Mouse (Mus musculus) right cerebral cortex, postnatal 25 days (tissue): ENCODE measurements around the gene Car12.
"Not testable (repeated sequence)": the region's sequence is repeated elsewhere in the genome, so short reads cannot be mapped to it uniquely, and the experiment has no call there.

ENCODE experiments used
- DNase-seq: peaks from one replicate; pipeline ENCODE4 v3.0.0; 2022

The Car12 gene

DNA sequence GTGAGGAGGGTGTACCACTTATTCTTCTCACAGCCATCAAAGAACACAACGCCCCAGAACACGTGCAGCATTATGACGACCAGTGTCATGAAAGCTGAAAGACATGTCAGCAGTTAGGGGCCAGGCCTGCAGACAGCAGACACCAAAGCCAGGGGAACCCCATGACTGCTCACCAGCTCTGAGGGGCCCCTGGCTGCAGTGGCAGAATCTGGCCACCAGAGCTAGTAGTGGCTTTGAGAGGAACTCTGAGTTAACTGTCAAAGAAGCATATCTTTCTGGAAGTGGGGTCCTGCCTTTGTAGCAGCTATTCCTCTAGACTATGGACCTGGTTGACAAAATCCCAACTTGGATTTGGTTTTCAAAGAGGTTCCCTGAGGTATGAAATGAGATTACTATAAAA is 71.1 kb downstream of the Car12 start:
- DNase-seq, result not testable (repeated sequence)

DNA sequence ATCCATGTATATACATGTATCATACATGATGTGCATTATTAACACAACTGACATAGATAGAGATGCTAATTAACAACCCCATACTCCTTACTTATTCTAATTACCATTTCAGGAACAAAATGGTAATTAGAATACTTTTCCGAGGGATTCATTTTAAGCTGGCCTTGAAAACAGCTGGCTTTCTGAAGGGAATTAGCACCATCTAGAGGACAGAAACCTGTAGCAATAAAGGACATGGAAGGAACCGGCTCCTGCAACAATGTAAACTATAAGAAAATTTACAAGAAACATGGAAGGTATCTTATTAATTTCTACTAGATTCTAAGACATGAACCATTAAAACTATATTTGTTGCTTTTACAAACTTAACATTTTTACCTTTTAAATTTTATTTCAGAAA is 74.3 kb downstream of the Car12 start:
- no peak for DNase-seq

DNA sequence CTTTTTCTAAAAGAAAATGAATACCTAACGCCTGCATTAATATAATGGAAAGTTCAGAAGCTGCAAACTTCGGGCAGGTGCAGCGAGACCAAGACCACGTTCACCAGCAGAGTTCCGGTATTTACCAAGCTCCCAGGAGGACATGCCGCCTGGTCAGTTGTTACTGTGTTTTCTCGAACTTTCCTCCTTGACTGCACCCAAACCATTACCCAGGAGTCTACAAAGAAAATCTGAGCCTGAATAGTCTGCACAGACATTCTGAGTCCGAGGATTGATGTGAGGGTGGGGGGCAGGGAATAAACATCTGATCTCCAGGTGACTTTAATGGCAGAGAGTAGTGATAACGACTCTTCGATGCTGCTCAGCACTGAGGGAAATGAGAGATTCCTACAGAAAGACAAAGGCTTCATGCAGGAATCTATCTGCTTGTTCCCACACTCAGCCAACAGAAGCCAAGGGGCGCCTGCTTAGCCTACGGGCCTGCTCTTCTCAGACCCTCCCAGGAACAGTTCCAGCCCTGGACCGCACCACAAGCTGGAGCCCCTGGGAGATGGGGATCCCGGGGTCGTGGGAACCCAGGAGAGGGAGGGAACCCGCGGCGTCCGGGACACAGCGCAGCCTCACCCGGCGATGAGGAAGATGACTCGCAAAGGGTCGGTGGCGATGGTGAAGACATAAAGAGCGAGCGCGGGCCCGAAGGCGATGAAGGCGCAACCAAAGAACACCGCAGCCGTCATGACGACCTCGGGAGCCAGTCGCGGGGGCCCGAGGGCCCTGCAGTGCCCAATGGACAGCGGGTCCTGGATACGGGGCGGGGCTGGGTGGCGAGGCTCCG is 81.4 kb downstream of the Car12 start:
- DNase-seq, result no peak

- DNase-seq, result peak; percentile 95
Measured at GRCm38 (mm10) chr9:66795464-66796324, 82.2 kb downstream of the Car12 start, which contains the start of gene Aph1b. Gene Aph1b, minus strand, starts transcription at chr9:66795490.

DNA sequence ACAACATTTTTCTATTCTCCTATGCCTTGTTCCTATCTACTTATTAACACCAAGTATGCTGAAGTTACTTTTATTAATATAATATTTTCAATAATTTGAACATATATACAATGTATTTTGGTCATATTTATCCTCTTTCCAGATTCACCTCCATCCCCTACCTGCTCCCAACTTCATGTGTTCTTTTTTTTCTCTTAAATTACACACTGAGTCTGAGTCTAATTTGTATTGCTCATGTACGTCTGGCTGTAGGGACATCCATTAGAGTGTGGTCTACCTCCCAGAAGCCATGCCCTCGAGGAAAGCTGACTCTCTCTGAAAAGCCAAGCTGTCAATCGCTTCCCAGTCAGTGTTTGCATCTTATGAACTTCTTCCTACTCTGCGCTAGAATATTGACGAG is 83.3 kb downstream of the Car12 start, which contains the start of gene Gm10647:
Gene Gm10647, plus strand, starts transcription at position 301 of the 400 bp plus-strand sequence.
- no peak for DNase-seq

GRCm38 (mm10) chr9:66801947-66802346 is 88.5 kb downstream of the Car12 start:
- no peak for DNase-seq

DNA sequence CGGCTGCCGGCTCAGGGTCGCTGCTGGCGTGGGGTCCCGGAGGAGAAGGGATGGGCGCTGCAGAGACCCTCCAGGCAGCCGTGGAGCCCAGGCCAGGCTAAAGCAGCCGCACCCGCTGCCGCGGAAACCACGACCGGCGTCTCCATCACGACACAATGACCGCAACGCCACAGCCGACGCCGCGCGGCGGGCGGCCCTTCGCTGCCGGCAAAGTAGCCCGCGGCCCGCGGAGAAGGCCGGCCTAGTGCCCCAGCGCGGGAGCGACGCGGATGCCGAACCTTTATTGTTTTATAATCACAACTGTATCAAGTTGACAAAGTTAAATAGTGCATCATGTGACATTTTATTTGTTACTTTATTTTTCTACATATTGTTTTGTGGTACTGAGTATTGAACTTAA is 92.5 kb downstream of the Car12 start:
- DNase-seq, result not testable (repeated sequence)

DNA sequence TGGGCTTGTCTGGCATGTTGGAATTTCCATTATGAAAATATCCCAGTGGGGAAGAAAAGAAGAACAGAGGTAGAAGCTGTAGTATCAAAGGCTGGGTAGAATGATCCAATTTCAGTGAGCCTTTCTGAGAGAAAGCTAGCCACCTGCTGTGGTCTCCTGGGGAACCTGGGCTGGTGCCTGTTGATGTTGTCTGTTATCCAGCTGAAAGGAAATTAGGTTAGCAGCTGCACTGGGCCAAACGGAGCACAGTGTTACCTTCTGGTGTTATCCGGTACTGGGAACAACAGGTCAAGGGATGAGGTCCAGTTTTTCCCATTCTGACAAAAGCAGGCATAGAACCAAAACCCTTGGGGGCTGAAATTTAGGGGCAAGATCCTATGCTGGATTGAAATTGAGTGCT is 99.9 kb downstream of the Car12 start:
- DNase-seq, result no peak
